Mouse (Mus musculus) hindbrain, postnatal 0 days (tissue): ENCODE data around the gene Ndrg3. TPM values are rescaled to one million over a fixed set of nuclear protein-coding genes. Genes with fewer than 3 reads are reported as not detected.
"Not testable (repeated sequence)": the region's sequence is repeated elsewhere in the genome, so short reads cannot be mapped to it uniquely, and the experiment has no call there.

Experiments
- ATAC-seq: fragments of 200-750 bp; cut with Nextera tagmentation; 2 replicates; pipeline ENCODE4 v1.8.0; 2017; ENCODE audit warnings: mild to moderate bottlenecking, moderate TSS enrichment, moderate library complexity
- DNase-seq: peaks from one replicate; pipeline ENCODE4 v3.0.0-alpha.2; 2015; ENCODE audit warnings: low spot score
- H3K27ac ChIP-seq: fragments of 300-500 bp; sonication (generic); 2 replicates; pipeline ENCODE4 v1.5.1; 2014; ENCODE audit warnings: mild to moderate bottlenecking
- H3K27me3 ChIP-seq: fragments of 300-500 bp; sonication (generic); 2 replicates; pipeline ENCODE4 v1.6.1; 2014; ENCODE audit warnings: low read length, mixed read lengths; ENCODE audit not compliant: insufficient read depth
- H3K36me3 ChIP-seq: fragments of 300-500 bp; sonication (generic); 2 replicates; pipeline ENCODE4 v1.6.1; 2014; ENCODE audit warnings: low read length, mixed read lengths; ENCODE audit not compliant: insufficient read depth
- H3K4me1 ChIP-seq: fragments of 300-500 bp; sonication (generic); 2 replicates; pipeline ENCODE4 v1.6.1; 2014; ENCODE audit warnings: antibody characterized with exemption, low read length, mixed read lengths; ENCODE audit not compliant: insufficient read depth
- H3K4me2 ChIP-seq: fragments of 300-500 bp; sonication (generic); 2 replicates; pipeline ENCODE4 v1.6.1; 2014; ENCODE audit warnings: low read depth, mild to moderate bottlenecking, low read length, moderate library complexity, mixed read lengths
- H3K4me3 ChIP-seq: fragments of 300-500 bp; sonication (generic); 2 replicates; pipeline ENCODE4 v1.5.1; 2014; ENCODE audit warnings: low read length
- H3K9ac ChIP-seq: fragments of 300-500 bp; sonication (generic); replicated peaks from 2 replicates; pipeline ENCODE4 v1.6.1; 2014; ENCODE audit warnings: mild to moderate bottlenecking, low read length, moderate library complexity, mixed read lengths
- H3K9me3 ChIP-seq: fragments of 300-500 bp; sonication (generic); 2 replicates; pipeline ENCODE4 v1.6.1; 2016; ENCODE audit warnings: low read length, mixed read lengths
- CTCF ChIP-seq: IDR thresholded peaks from 2 replicates; pipeline ENCODE4 v1.5.1; 2016; ENCODE audit warnings: antibody characterized with exemption, control low read depth, low read depth
- WGBS: fragments of 180-500 bp; shearing (Covaris S2); extraction: QIAGEN DNeasy Blood & Tissue Kit; methylation state at CpG from one replicate; pipeline ENCODE4 v1.1.7; 2014; 5-methylcytosine and 5-hydroxymethylcytosine counted together
- polyA plus RNA-seq: library from polyadenylated mRNA; unstranded; fragments of >200 nt; fragmentation: Nextera tagmentation; extraction: Ambion mirVana; gene quantifications from 2 replicates; pipeline ENCODE4 v1.2.1, GENCODE M21; 2015
- total RNA-seq: library from RNA; depleted of rRNA; stranded (reverse); fragments of >200 nt; gene quantifications from 2 replicates; pipeline ENCODE4 v1.2.3, GENCODE M21; 2014

The Ndrg3 gene
- total and polyA plus RNA-seq, 2 experiments from 2014 or later = 167 to 183 TPM

GRCm38 (mm10) chr2:156930549-156930948 lies 61.3 kb downstream of the Ndrg3 start:
- H3K4me1 ChIP-seq = no peaks in the 10 kb centered on the region
- no peaks in the 10 kb centered on the region for H3K27me3 ChIP-seq
- H3K4me2 ChIP-seq = no peak overlapping the region
- H3K36me3 ChIP-seq = peaks cover 26% of the 10 kb centered on the region
- no peak for TF ChIP-seq CTCF
- H3K9me3 ChIP-seq = no peaks in the 10 kb centered on the region
- no peak overlapping the region for H3K27ac ChIP-seq
- ATAC-seq (no peak), DNase-seq (no peak)
- 92% methylated on average over 6 of the region's 6 CpGs for WGBS
- H3K9ac ChIP-seq = no peak overlapping the region
- H3K4me3 ChIP-seq = no peak overlapping the region

GRCm38 (mm10) chr2:156929519-156930120 lies 62.2 kb downstream of the Ndrg3 start:
- H3K9me3 ChIP-seq = no peaks in the 10 kb centered on the region
- no peak for DNase-seq
- no peak overlapping the region for H3K4me2 ChIP-seq
- H3K27me3 ChIP-seq = no peaks in the 10 kb centered on the region
- no peak overlapping the region for H3K4me3 ChIP-seq
- peak; percentile 29; the same call in 1 of the 2 replicates for ATAC-seq
- no peaks in the 10 kb centered on the region for H3K4me1 ChIP-seq
- whole genome bisulfite sequencing = 66% methylated on average over 11 of the region's 11 CpGs
- peaks cover 22% of the 10 kb centered on the region for H3K36me3 ChIP-seq
- H3K27ac ChIP-seq = no peak overlapping the region
- H3K9ac ChIP-seq = no peak overlapping the region
- TF ChIP-seq CTCF = no peak

DNA sequence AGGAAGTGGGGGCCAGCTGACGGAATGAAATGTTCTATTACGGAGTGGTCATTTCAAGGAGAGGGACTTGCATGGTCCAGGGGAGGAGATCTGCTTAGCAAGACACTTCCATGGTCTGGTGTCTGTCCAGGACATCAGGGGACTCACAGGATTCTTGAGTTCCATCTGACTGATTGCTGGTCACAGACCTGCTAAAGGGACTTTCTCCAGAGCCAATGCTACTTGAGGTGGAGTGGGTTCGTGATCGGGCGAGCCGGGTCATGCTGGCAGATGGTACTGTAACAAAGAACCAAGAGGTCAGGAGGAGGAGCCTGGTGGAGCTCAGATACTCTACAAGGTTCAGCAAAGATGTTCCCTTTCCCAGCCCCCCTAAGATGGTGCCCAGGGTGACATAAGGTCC lies 63.2 kb downstream of the Ndrg3 start:
- Histone ChIP-seq H3K9ac (no peak overlapping the region), H3K27ac (no peak overlapping the region), H3K4me1 (no peaks in the 10 kb centered on the region), H3K9me3 (no peaks in the 10 kb centered on the region), H3K4me2 (no peak overlapping the region), H3K36me3 (peaks cover 22% of the 10 kb centered on the region), H3K27me3 (no peaks in the 10 kb centered on the region), H3K4me3 (no peak overlapping the region)
- ATAC-seq (no peak), DNase-seq (no peak)
- no peak for TF ChIP-seq CTCF
- 95% methylated on average over 6 of the region's 6 CpGs for WGBS

GRCm38 (mm10) chr2:156927663-156928062 lies 64.2 kb downstream of the Ndrg3 start:
- TF ChIP-seq CTCF = no peak
- DNase-seq (no peak), ATAC-seq (no peak)
- H3K9me3 ChIP-seq = no peaks in the 10 kb centered on the region
- H3K27me3 ChIP-seq = no peaks in the 10 kb centered on the region
- WGBS = 92% methylated on average over 6 of the region's 6 CpGs
- H3K4me2 ChIP-seq = no peak overlapping the region
- H3K9ac ChIP-seq = no peak overlapping the region
- H3K36me3 ChIP-seq = peaks cover 22% of the 10 kb centered on the region
- no peak overlapping the region for H3K27ac ChIP-seq
- no peaks in the 10 kb centered on the region for H3K4me1 ChIP-seq
- no peak overlapping the region for H3K4me3 ChIP-seq

GRCm38 (mm10) chr2:156925611-156926010 lies 66.2 kb downstream of the Ndrg3 start:
- not testable (repeated sequence) for H3K9me3 ChIP-seq, H3K9ac ChIP-seq, H3K4me2 ChIP-seq, H3K27ac ChIP-seq, H3K27me3 ChIP-seq, ATAC-seq, DNase-seq, H3K4me3 ChIP-seq, H3K4me1 ChIP-seq
- peaks cover 19% of the 10 kb centered on the region for H3K36me3 ChIP-seq
- WGBS = 72% methylated on average over 3 of the region's 3 CpGs

GRCm38 (mm10) chr2:156925075-156925474 lies 66.8 kb downstream of the Ndrg3 start:
- not testable (repeated sequence) for H3K9ac ChIP-seq, H3K27me3 ChIP-seq, H3K4me2 ChIP-seq, H3K4me3 ChIP-seq, H3K9me3 ChIP-seq, DNase-seq, H3K27ac ChIP-seq, H3K4me1 ChIP-seq
- WGBS = 66% methylated on average over 4 of the region's 4 CpGs
- peaks cover 14% of the 10 kb centered on the region for H3K36me3 ChIP-seq
- ATAC-seq = 0 out of 2 replicates have a peak, but pooled peaks have one; percentile 24

GRCm38 (mm10) chr2:156924210-156924898 lies 67.5 kb downstream of the Ndrg3 start:
- Histone ChIP-seq H3K27me3 (no peaks in the 10 kb centered on the region), H3K9ac (no peak overlapping the region), H3K4me1 (no peaks in the 10 kb centered on the region), H3K4me2 (no peak overlapping the region), H3K4me3 (no peak overlapping the region), H3K9me3 (no peaks in the 10 kb centered on the region), H3K36me3 (peaks cover 14% of the 10 kb centered on the region), H3K27ac (no peak overlapping the region)
- no peak for TF ChIP-seq CTCF
- no peak for ATAC-seq
- DNase-seq = no peak
- 71% methylated on average over 3 of the region's 3 CpGs for WGBS
